Mouse (Mus musculus) liver, embryonic 16.5 days (tissue): Measurements from ENCODE around the gene Fut4. TPM values are rescaled to one million over a fixed set of nuclear protein-coding genes. Genes with fewer than 3 reads are reported as not detected.

Source experiments
- polyA plus RNA-seq: library from polyadenylated mRNA; unstranded; fragments of >200 nt; fragmentation: Nextera tagmentation; extraction: Ambion mirVana; gene quantifications from 2 replicates; pipeline ENCODE4 v1.2.1, GENCODE M21; 2015

The Fut4 gene
- polyA plus RNA-seq, 1 experiment from 2014 or later = 0.55 TPM

Other genes with a start within 250 kb of the Fut4 start
- 1.7 and 2.4 TPM in 2 replicates for gene Amotl1, start 107.3 kb downstream of the Fut4 start, polyA plus RNA-seq
- 0.02 and 0.05 TPM in 2 replicates for gene Piwil4, start 11.7 kb downstream of the Fut4 start, polyA plus RNA-seq
- gene 1700012B09Rik, start 18.6 kb upstream of the Fut4 start, polyA plus RNA-seq = not detected in 2 replicates
- gene Mre11a, start 32.3 kb upstream of the Fut4 start, polyA plus RNA-seq = 10.1 and 11.6 TPM in 2 replicates
- 18.9 and 21.0 TPM in 2 replicates for gene Ankrd49, start 32.5 kb upstream of the Fut4 start, polyA plus RNA-seq
- gene Gpr83, start 107.8 kb upstream of the Fut4 start, polyA plus RNA-seq = 0.04 TPM in 1 of 2 replicates, not detected in the other
- not detected in 2 replicates for gene Izumo1r, start 151.6 kb upstream of the Fut4 start, polyA plus RNA-seq